Mouse (Mus musculus): ENCODE data around the gene Chst10. TPM values are rescaled to one million over a fixed set of nuclear protein-coding genes. Genes with fewer than 3 reads are reported as not detected.

Chst10 gene
- polyA plus RNA-seq, 1 experiment from 2014 or later = 65.1 TPM

DNA sequence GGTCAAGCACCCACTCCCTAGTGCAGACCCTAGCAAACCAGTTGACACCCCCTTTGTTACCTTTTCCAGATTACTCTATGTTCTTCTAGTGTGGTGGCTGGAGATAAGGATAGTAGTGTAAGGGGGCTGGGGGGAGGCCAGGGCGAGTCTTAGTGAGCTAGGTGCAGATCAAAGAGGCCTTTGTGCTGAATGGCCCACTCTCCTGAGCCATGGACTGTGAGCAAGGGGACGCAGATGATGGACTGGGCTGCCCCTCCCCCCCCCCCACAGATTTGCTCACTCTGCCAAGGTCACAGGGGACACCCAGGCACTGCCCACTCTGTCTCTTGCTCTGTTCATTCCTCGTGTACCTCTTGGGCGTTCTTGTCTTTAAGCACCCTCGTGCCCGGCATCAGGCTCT lies 10.9 kb downstream of the Chst10 start:
- no peak for ATAC-seq (replicated peaks)
- no peaks in the 10 kb centered on the region for H3K27me3 ChIP-seq (replicated peaks)
- WGBS = 63% methylated on average over 6 of the region's 6 CpGs

DNA sequence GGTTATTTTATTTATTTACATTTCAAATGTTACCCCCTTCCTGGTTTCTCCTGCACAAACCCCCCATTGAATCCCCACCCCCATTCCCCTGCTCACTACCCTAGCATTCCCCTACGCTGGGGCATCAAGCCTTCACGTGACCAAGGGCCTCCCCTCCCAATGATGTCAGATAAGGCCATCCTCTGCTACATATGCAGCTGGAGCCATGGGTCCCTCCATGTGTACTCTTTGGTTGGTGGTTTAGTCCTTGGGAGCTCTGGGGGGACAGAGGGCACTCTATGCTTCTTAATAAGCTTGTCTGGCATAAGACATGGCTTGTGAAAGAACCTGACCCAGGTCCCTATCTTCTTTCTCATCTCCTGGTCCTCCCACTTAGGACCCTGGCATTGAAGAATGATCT lies 11.4 kb downstream of the Chst10 start:
- WGBS = 93% methylated on average over 2 of the region's 2 CpGs
- no peaks in the 10 kb centered on the region for H3K4me1 ChIP-seq
- no peaks in the 10 kb centered on the region for H3K27me3 ChIP-seq (replicated peaks)
- no peak for ATAC-seq (replicated peaks)
- H3K27ac ChIP-seq = no peak overlapping the region
- peaks cover 14% of the 10 kb centered on the region; the same call in 1 of the 2 replicates for H3K36me3 ChIP-seq (replicated peaks)
- H3K4me3 ChIP-seq = no peak overlapping the region
- no peak overlapping the region for H3K9ac ChIP-seq
- no peak overlapping the region for H3K4me2 ChIP-seq
- H3K9me3 ChIP-seq = no peaks in the 10 kb centered on the region

More for the DNA sequence above, 10.9 kb downstream of the Chst10 start:
- Histone ChIP-seq H3K36me3 (replicated peaks) (peaks cover 14% of the 10 kb centered on the region; the same call in 1 of the 2 replicates), H3K4me3 (no peak overlapping the region), H3K9me3 (no peaks in the 10 kb centered on the region), H3K9ac (no peak overlapping the region), H3K4me1 (no peaks in the 10 kb centered on the region), H3K4me2 (no peak overlapping the region), H3K27ac (no peak overlapping the region)

DNA sequence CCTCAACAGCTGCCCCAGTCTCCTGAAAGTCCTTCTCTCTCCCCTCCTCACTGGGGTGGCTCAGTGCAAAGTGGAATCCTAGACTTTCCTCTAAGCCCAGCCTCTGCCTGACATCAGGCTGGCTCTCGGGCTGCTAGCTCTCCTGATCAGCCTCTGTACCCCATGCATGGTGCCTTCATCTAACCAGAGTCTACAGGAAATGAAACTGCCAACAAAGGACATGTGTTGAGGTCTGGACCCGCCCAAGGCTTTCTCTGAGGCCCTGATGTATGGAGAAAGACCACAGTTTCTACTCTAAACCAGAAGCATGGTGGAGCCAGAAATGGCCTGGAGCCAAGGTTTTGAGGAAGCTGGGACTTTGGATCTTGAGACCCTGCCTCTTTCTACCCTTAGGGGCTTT lies 12.0 kb downstream of the Chst10 start:
- H3K27me3 ChIP-seq (replicated peaks) = no peaks in the 10 kb centered on the region
- no peak overlapping the region for H3K27ac ChIP-seq
- no peak overlapping the region for H3K4me3 ChIP-seq
- no peaks in the 10 kb centered on the region for H3K4me1 ChIP-seq
- H3K36me3 ChIP-seq (replicated peaks) = peaks cover 13% of the 10 kb centered on the region; the same call in 1 of the 2 replicates
- ATAC-seq (replicated peaks) = no peak
- no peaks in the 10 kb centered on the region for H3K9me3 ChIP-seq
- 71% methylated on average over 2 of the region's 2 CpGs for WGBS
- no peak overlapping the region for H3K4me2 ChIP-seq
- H3K9ac ChIP-seq = no peak overlapping the region

DNA sequence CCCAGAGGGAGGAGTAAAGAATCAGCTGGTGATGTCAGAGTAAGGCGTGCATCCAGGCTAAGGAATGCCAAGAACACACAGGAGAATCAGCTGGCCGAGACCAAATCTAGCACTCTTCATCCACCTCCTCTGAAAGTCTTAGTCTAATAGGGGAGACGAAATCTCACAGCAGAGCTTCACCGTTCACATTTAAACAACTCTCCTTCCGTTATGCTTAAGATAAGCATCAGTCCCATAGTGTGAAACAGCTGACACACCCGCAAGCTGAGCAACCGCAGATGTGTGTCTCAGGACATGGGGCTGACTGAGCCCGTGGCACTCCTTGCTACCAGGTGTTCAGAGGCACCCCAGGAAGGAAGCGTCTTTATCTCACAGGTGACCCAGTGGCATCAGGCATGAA lies 14.2 kb downstream of the Chst10 start:
- H3K4me3 ChIP-seq = no peak overlapping the region
- H3K27ac ChIP-seq = no peak overlapping the region
- no peak for ATAC-seq (replicated peaks)
- no peaks in the 10 kb centered on the region for H3K4me1 ChIP-seq
- no peaks in the 10 kb centered on the region for H3K9me3 ChIP-seq
- 90% methylated on average over 9 of the region's 9 CpGs for WGBS
- no peak overlapping the region for H3K4me2 ChIP-seq
- no peaks in the 10 kb centered on the region for H3K27me3 ChIP-seq (replicated peaks)
- H3K36me3 ChIP-seq (replicated peaks) = peaks cover 5% of the 10 kb centered on the region; the same call in 1 of the 2 replicates
- no peak overlapping the region for H3K9ac ChIP-seq

DNA sequence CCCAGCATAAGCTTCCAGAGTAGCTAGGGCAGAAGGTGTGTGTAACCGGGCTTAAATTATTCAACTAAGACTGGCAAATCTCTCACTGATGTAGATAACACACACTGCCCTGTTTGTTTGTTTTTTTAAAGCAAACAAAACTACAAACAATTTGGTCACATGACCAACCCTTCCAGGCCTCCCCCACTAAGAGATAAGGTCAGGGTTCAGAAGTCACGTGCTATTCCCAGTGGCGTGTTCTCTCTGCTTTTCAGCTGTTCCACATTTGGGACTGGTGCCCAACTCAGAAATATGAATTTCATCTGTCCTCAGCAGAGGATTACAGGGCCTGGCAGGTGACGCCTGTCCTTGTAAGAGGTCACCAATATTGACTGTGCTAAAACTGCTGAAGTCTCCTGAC lies 15.2 kb downstream of the Chst10 start:
- H3K36me3 ChIP-seq (replicated peaks) = peaks cover 5% of the 10 kb centered on the region; the same call in 1 of the 2 replicates
- no peaks in the 10 kb centered on the region for H3K4me1 ChIP-seq
- H3K9me3 ChIP-seq = no peaks in the 10 kb centered on the region
- H3K9ac ChIP-seq = no peak overlapping the region
- 95% methylated on average over 4 of the region's 4 CpGs for WGBS
- no peak for ATAC-seq (replicated peaks)
- no peaks in the 10 kb centered on the region for H3K27me3 ChIP-seq (replicated peaks)
- no peak overlapping the region for H3K27ac ChIP-seq
- no peak overlapping the region for H3K4me3 ChIP-seq
- H3K4me2 ChIP-seq = no peak overlapping the region

DNA sequence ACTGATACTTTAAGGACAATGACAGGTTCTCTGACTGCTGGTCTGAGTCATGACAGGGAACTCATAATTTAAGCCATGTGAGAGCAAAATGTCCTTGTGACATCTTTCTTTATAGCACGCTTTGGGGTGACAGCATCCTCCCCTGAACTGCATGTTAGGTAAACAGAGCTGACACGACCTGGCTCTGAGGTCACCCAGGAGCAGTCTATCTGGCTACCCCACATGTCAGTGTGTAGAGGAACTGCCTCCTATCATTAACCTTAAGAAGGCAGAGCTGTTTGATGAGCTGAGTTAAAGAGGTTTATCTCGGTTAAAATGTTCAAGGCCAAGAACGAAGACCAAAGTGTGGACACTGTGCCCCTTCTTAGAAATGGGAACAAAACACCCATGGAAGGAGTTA lies 16.6 kb downstream of the Chst10 start:
- Histone ChIP-seq H3K4me3 (no peak overlapping the region), H3K9ac (no peak overlapping the region), H3K4me1 (peaks cover 6% of the 10 kb centered on the region), H3K36me3 (replicated peaks) (peaks cover 5% of the 10 kb centered on the region; the same call in 1 of the 2 replicates), H3K9me3 (no peaks in the 10 kb centered on the region), H3K27ac (no peak overlapping the region), H3K4me2 (no peak overlapping the region), H3K27me3 (replicated peaks) (no peaks in the 10 kb centered on the region)
- WGBS = 79% methylated on average over 4 of the region's 4 CpGs
- ATAC-seq (replicated peaks) = no peak

DNA sequence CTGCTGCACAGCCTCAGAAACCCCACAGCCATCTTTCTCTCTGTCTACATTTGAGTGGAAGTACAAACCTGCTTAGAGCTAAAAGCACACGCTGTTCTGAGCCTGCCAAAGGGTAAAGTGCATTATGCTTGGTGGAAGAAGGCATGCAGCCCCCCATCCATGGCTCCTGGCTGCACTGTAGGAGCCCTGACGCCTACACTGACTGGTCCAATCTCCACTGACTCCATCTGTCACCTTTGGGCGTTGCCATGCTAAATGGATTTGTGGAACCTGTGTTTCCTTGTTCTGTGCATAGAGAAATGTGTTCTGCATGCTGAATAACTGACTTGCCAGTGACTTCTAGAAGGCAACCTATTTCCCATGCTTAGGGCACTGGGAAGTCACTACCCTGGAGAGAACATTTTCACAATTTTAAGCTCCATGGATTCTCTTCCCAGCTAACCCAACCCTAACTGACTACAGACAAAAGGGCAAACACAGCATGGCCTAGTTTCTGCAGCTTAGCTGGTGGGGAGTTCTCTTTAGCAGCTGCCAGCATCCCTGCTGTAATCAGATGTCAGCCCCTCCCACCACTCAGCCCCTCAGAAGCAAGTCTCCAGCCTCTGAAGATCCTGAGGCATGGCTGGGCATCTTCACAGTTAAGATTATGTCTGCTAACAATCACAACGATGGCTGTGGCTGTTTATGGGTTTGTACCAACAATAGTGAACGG lies 21.1 kb downstream of the Chst10 start:
- Histone ChIP-seq H3K36me3 (replicated peaks) (peaks cover 17% of the 10 kb centered on the region; the same call in 1 of the 2 replicates), H3K4me3 (no peak overlapping the region), H3K9ac (no peak overlapping the region), H3K4me2 (no peak overlapping the region), H3K27me3 (replicated peaks) (no peaks in the 10 kb centered on the region), H3K27ac (peak overlapping the region; percentile 43), H3K4me1 (peaks cover 6% of the 10 kb centered on the region), H3K9me3 (no peaks in the 10 kb centered on the region)
- 0 out of 2 replicates have a peak, but pooled peaks have one; percentile 56 for ATAC-seq (replicated peaks)
- WGBS = 36% methylated on average over 5 of the region's 5 CpGs

DNA sequence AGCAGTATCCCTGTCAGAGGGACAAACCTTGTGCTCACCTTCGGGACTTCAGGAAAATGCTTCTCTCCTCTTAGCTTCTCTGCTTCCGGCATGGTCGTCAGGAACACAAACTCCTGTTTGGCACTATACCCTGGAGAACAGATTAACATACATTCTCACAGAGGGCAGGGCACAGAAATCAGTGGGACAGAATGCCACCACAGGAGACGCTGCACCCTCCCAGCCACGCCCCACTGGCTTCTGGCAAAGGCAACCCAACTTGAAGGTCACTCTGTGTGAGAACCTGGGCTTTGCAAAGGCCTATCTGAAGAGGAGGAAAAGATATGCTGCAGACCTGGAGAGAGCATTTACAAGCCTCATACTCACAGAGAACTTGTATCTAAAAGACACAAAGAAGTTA lies 24.1 kb downstream of the Chst10 start:
- H3K9me3 ChIP-seq = no peaks in the 10 kb centered on the region
- no peak overlapping the region for H3K4me2 ChIP-seq
- H3K27me3 ChIP-seq (replicated peaks) = no peaks in the 10 kb centered on the region
- 90% methylated on average over 5 of the region's 5 CpGs for WGBS
- H3K36me3 ChIP-seq (replicated peaks) = peaks cover 17% of the 10 kb centered on the region; the same call in 1 of the 2 replicates
- no peak overlapping the region for H3K4me3 ChIP-seq
- H3K9ac ChIP-seq = no peak overlapping the region
- H3K27ac ChIP-seq = no peak overlapping the region
- ATAC-seq (replicated peaks) = no peak
- H3K4me1 ChIP-seq = peaks cover 6% of the 10 kb centered on the region

DNA sequence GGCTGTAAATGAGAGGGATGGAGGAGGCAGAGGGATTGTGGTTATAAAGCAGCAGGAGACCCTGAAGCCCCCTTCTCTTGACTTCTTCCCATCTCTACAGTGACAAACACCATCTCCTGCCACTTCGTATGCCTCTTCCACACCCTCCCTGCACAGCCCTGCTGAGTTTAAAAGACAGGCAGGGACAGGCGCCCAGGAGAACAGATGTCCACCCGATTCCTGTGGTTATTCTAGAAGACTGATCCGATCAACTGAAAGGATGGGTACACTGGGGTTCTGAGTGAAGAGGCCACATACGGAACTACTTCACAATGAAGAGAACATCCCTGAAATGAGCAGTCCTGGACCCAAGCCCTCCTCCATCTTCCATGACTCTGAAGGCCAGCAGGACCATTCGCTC lies 26.1 kb downstream of the Chst10 start:
- Histone ChIP-seq H3K27me3 (replicated peaks) (no peaks in the 10 kb centered on the region), H3K4me2 (no peak overlapping the region), H3K9me3 (no peaks in the 10 kb centered on the region), H3K4me3 (no peak overlapping the region), H3K9ac (no peak overlapping the region), H3K27ac (no peak overlapping the region), H3K36me3 (replicated peaks) (peaks cover 21% of the 10 kb centered on the region; the same call in 1 of the 2 replicates), H3K4me1 (peaks cover 2% of the 10 kb centered on the region)
- ATAC-seq (replicated peaks) = no peak
- 91% methylated on average over 6 of the region's 6 CpGs for WGBS

DNA sequence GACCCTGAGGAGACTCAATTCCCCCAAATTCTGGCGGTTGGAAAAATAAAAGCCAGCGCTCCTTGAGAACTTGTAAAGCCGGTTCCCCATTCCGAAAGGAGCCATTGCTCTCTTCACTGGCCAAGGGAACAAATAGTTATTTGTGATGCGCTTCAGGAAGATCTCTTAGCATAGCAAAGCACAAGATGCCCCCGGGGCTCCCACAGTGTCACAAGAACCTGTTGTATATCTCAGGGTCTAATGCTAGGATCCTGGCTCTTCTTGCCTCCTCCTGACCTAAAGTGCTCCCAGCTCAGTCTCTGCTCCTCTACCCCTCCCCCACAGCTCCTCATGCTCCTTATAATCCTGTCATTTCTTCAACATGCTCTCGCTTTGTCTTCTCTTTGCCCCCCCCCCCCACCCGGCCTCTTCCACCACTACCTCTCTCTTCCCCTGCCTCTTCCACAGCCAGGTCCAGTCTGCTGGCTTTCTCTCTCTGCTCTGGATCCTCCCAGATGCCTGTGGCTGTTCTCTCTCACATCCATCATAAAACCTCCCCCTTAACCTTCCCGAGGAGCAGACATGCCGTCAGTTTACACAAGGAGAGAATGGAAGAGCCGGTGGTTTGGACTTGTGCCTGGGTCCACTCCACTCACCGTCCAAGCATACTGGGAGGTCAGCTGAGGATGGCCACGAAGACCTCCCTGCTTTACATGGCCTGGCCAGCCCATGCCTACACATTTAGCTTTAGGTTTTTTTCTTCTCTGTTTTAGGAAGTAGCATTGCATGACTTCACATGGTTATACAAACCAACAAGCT lies 28.4 kb downstream of the Chst10 start:
- H3K4me1 ChIP-seq = no peaks in the 10 kb centered on the region
- WGBS = 65% methylated on average over 12 of the region's 13 CpGs
- no peak overlapping the region for H3K4me2 ChIP-seq
- ATAC-seq (replicated peaks) = no peak
- no peak overlapping the region for H3K27ac ChIP-seq
- H3K4me3 ChIP-seq = no peak overlapping the region
- H3K9me3 ChIP-seq = no peaks in the 10 kb centered on the region
- peaks cover 16% of the 10 kb centered on the region; the same call in 1 of the 2 replicates for H3K36me3 ChIP-seq (replicated peaks)
- no peak overlapping the region for H3K9ac ChIP-seq
- H3K27me3 ChIP-seq (replicated peaks) = no peaks in the 10 kb centered on the region

DNA sequence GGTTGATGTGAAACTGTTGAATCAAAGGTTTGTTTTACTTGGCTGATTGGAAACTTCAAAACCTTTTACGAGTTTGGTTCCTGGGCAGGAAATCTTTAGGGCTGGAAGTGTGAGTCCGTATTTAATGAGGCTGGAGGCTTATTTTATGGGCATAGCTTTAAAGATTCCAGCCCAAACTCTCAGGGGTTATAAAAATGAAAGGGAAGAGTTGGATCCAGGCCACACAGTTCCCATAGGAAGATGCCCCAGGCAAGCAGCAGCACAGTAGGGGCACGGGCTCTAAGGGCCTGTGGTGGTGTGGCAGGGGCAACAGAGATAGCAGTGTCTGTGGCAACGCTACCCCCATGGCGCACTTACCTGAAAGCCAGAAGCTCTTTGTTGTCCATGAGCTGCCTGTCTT lies 31.7 kb downstream of the Chst10 start:
- H3K9ac ChIP-seq = no peak overlapping the region
- no peaks in the 10 kb centered on the region for H3K27me3 ChIP-seq (replicated peaks)
- WGBS = 92% methylated on average over 5 of the region's 5 CpGs
- no peak overlapping the region for H3K4me3 ChIP-seq
- no peaks in the 10 kb centered on the region for H3K9me3 ChIP-seq
- no peak overlapping the region for H3K27ac ChIP-seq
- no peak overlapping the region for H3K4me2 ChIP-seq
- ATAC-seq (replicated peaks) = no peak
- H3K36me3 ChIP-seq (replicated peaks) = peaks cover 4% of the 10 kb centered on the region; the same call in 1 of the 2 replicates
- no peaks in the 10 kb centered on the region; the same call in 1 of the 2 replicates for H3K4me1 ChIP-seq

DNA sequence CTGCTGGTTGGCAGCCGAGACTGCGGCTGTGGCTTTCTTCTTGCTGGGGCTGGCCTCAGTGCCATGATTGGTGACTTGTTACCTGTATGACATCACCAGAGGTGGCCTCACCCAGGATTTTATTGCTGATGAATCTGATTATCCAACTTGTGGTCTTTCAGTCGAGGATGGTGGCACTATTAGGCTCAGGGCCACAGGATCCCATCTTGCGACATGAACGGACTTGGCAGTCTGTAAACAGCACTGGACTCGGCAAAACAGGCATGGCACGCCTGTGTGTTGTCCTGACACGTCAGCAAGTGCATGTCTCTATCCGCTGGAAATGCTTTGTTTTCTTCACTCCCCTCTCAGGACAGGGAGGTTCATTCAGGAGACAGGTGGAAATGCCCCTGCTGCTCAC lies 33.6 kb downstream of the Chst10 start:
- Histone ChIP-seq H3K36me3 (replicated peaks) (peaks cover 4% of the 10 kb centered on the region; the same call in 1 of the 2 replicates), H3K9me3 (no peaks in the 10 kb centered on the region), H3K9ac (no peak overlapping the region), H3K27ac (no peak overlapping the region), H3K4me2 (no peak overlapping the region), H3K4me1 (no peaks in the 10 kb centered on the region; the same call in 1 of the 2 replicates), H3K4me3 (no peak overlapping the region), H3K27me3 (replicated peaks) (no peaks in the 10 kb centered on the region)
- ATAC-seq (replicated peaks) = no peak
- 85% methylated on average over 9 of the region's 9 CpGs for WGBS

All from midbrain, embryonic 15.5 days (tissue).